Mouse (Mus musculus): ENCODE results near the gene Cdkn1a. TPM values are rescaled to one million over a fixed set of nuclear protein-coding genes. Genes with fewer than 3 reads are reported as not detected.

Cdkn1a gene
- polyA plus RNA-seq, 1 experiment: 31.1 TPM

DNA sequence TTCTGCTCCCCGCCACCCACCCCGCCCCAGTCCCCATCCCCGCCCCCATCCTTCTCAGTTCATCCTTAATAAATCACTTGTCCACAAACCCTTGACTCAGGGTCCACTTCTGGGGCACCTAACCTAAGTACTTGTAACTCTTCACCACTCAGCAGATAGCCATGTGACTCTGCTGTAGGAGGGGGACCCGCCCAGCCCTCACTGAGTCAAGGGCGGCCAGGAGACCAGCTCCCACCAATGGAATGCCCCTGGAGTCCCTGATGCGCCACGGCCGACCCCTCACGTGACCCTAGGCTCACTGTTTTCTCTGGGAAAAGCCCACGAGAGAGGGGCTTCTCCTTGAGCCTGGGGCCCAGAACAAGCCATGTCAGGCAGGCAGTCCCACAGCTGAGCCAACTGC, 21.7 kb upstream of the Cdkn1a start:
- H3K36me3 ChIP-seq (ENCODE audit: control insufficient read depth, insufficient read depth, low read length): no peaks in the 10 kb centered on the region
- no peak for TF ChIP-seq POLR2A (IDR thresholded peaks at IDR 0.05; ENCODE audit: control insufficient read depth, extremely low read depth, insufficient read depth, low read length, poor library complexity)
- TF ChIP-seq CTCF (IDR thresholded peaks at IDR 0.05; ENCODE audit: borderline replicate concordance, control insufficient read depth, extremely low read depth, insufficient read depth, low read length, poor library complexity): no peak
- no peak for DNase-seq
- no peaks in the 10 kb centered on the region for H3K27me3 ChIP-seq (ENCODE audit: control insufficient read depth, insufficient read depth, low read length)
- WGBS: 94% methylated on average over 10 of the region's 10 CpGs
- H3K4me3 ChIP-seq (ENCODE audit: control insufficient read depth, insufficient read depth, low read length): no peak overlapping the region
- no peak overlapping the region for H3K27ac ChIP-seq (ENCODE audit: control insufficient read depth, insufficient read depth, low read length)
- peaks cover 9% of the 10 kb centered on the region; the same call in 1 of the 2 replicates for H3K4me1 ChIP-seq (replicated peaks; ENCODE audit: control insufficient read depth, insufficient read depth, low read length)

DNA sequence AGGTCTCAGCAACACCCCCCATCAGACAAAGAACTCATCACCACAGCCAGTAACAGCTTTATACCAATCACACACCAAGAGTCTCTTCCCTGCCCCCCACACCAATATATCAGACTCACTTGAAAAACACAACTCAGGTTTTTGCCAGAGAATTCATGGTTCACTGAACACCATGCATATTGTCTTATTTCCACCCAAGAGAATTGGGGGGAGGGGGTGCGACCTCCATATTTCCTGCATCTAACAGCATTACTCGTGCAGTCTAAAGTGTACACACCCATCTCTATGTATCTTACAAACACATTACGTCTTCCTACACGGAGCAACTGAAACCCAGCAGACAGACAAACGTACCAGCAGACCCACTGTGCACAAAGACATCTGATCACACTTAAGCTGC, 19.0 kb upstream of the Cdkn1a start:
- DNase-seq: no peak
- no peaks in the 10 kb centered on the region for H3K27me3 ChIP-seq (ENCODE audit: control insufficient read depth, insufficient read depth, low read length)
- peaks cover 9% of the 10 kb centered on the region; the same call in 1 of the 2 replicates for H3K4me1 ChIP-seq (replicated peaks; ENCODE audit: control insufficient read depth, insufficient read depth, low read length)
- no peak for TF ChIP-seq POLR2A (IDR thresholded peaks at IDR 0.05; ENCODE audit: control insufficient read depth, extremely low read depth, insufficient read depth, low read length, poor library complexity)
- no peak for TF ChIP-seq CTCF (IDR thresholded peaks at IDR 0.05; ENCODE audit: borderline replicate concordance, control insufficient read depth, extremely low read depth, insufficient read depth, low read length, poor library complexity)
- no peak overlapping the region for H3K4me3 ChIP-seq (ENCODE audit: control insufficient read depth, insufficient read depth, low read length)
- WGBS: 93% methylated on average over 5 of the region's 5 CpGs
- no peaks in the 10 kb centered on the region for H3K36me3 ChIP-seq (ENCODE audit: control insufficient read depth, insufficient read depth, low read length)
- no peak overlapping the region for H3K27ac ChIP-seq (ENCODE audit: control insufficient read depth, insufficient read depth, low read length)

DNA sequence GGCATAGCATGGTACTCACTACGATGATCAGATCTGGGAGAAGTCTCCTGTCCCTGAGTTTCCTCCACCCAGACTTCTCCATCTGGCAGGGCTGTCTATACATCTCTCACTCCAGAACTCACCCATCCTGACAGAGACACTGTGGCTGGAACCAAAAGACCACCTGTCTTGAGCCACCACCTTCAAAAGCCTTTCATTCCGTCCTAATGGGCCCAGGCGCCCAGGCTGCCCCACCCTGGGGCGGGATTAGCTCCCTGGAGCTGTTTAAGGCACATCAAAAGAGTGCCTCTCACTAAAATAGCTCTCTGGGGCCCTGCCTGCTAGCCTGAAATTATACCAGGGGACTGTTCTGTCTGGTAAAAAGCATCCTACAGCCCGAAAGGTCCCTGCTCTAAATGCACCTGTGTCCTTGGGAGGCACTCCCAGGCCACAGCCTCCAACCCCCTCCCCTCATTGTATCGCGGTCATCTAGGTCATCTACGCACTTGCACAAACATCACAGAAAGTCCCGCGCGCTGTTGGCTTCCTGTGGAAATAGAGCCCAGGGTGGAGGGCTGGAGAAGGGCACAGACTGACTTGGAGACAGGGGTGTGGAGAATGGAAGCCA, 18.0 kb upstream of the Cdkn1a start:
- peaks cover 7% of the 10 kb centered on the region; the same call in 1 of the 2 replicates for H3K4me1 ChIP-seq (replicated peaks; ENCODE audit: control insufficient read depth, insufficient read depth, low read length)
- H3K27ac ChIP-seq (ENCODE audit: control insufficient read depth, insufficient read depth, low read length): no peak overlapping the region
- WGBS: 70% methylated on average over 11 of the region's 11 CpGs
- TF ChIP-seq CTCF (IDR thresholded peaks at IDR 0.05; ENCODE audit: borderline replicate concordance, control insufficient read depth, extremely low read depth, insufficient read depth, low read length, poor library complexity): no peak
- TF ChIP-seq POLR2A (IDR thresholded peaks at IDR 0.05; ENCODE audit: control insufficient read depth, extremely low read depth, insufficient read depth, low read length, poor library complexity): no peak
- no peak overlapping the region for H3K4me3 ChIP-seq (ENCODE audit: control insufficient read depth, insufficient read depth, low read length)
- no peak for DNase-seq
- no peaks in the 10 kb centered on the region for H3K36me3 ChIP-seq (ENCODE audit: control insufficient read depth, insufficient read depth, low read length)
- H3K27me3 ChIP-seq (ENCODE audit: control insufficient read depth, insufficient read depth, low read length): no peaks in the 10 kb centered on the region; the same call in 1 of the 2 replicates

DNA sequence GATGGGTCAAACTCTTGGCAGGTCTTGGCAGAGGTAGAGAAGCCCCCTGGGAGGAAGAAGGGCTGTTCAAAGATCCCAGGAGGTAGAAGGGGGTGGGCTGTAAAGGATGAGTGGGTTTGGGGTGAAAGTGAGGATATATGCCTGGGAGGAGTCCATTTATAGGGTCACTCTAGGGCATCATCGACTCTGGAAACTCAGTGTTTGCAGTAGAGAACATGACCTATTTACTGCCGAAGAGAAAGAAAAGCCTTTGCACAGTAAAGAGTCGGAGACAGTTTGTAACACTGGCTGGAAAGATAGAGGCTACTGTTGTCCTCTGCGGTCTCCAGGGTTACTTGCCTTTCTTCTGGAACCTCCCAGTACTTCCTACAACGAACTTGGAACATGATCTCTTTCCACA, 17.5 kb upstream of the Cdkn1a start:
- Histone ChIP-seq H3K27me3 (ENCODE audit: control insufficient read depth, insufficient read depth, low read length) (no peaks in the 10 kb centered on the region; the same call in 1 of the 2 replicates), H3K4me1 (replicated peaks; ENCODE audit: control insufficient read depth, insufficient read depth, low read length) (peaks cover 10% of the 10 kb centered on the region), H3K36me3 (ENCODE audit: control insufficient read depth, insufficient read depth, low read length) (no peaks in the 10 kb centered on the region), H3K27ac (ENCODE audit: control insufficient read depth, insufficient read depth, low read length) (no peak overlapping the region), H3K4me3 (ENCODE audit: control insufficient read depth, insufficient read depth, low read length) (no peak overlapping the region)
- WGBS: 69% methylated on average over 5 of the region's 5 CpGs
- no peak for DNase-seq
- TF ChIP-seq CTCF (IDR thresholded peaks at IDR 0.05; ENCODE audit: borderline replicate concordance, control insufficient read depth, extremely low read depth, insufficient read depth, low read length, poor library complexity): no peak
- TF ChIP-seq POLR2A (IDR thresholded peaks at IDR 0.05; ENCODE audit: control insufficient read depth, extremely low read depth, insufficient read depth, low read length, poor library complexity): no peak

DNA sequence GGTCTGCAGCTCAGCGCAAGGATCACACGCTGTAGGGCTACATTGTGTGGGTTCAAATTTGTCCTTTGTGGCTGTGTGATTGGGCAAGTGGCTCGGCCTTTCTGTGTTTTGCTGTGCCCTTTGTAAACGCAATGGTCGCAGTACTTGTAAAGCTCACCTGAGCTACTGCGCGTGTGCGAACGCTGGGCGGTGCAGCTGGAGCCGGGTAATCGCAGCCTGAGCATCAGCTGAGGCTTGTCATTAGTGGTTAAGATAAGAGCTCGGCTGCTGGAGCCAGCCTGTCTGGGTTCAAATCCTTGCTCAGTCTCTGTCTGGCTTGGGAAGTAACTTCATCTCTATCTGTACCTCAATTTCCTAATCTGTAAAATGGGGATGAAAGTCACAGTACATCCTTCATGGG, 16.7 kb upstream of the Cdkn1a start:
- H3K27ac ChIP-seq (ENCODE audit: control insufficient read depth, insufficient read depth, low read length): no peak overlapping the region
- no peaks in the 10 kb centered on the region; the same call in 1 of the 2 replicates for H3K27me3 ChIP-seq (ENCODE audit: control insufficient read depth, insufficient read depth, low read length)
- no peaks in the 10 kb centered on the region for H3K36me3 ChIP-seq (ENCODE audit: control insufficient read depth, insufficient read depth, low read length)
- TF ChIP-seq POLR2A (IDR thresholded peaks at IDR 0.05; ENCODE audit: control insufficient read depth, extremely low read depth, insufficient read depth, low read length, poor library complexity): no peak
- TF ChIP-seq CTCF (IDR thresholded peaks at IDR 0.05; ENCODE audit: borderline replicate concordance, control insufficient read depth, extremely low read depth, insufficient read depth, low read length, poor library complexity): no peak
- peaks cover 18% of the 10 kb centered on the region for H3K4me1 ChIP-seq (replicated peaks; ENCODE audit: control insufficient read depth, insufficient read depth, low read length)
- DNase-seq: no peak
- H3K4me3 ChIP-seq (ENCODE audit: control insufficient read depth, insufficient read depth, low read length): no peak overlapping the region
- WGBS: 94% methylated on average over 13 of the region's 13 CpGs

DNA sequence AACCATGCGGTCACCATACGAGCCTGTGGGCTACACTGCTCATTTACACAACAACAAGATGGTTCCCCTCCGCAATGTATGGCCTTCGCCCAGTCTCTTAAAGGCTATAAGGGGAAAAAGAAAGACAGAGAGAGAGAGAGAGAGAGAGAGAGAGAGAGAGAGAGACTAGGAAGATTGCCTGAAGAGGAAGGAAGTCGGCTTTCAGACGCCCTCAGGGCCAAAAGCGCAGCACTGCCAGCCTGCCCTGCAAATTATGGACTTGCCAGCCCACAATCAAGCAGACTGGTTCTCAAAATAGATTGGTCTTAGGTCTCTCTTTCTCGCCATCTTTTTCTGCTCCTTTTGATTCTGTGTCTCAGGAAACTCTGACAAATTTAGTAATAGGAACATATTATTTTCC, 14.5 kb upstream of the Cdkn1a start:
- no peak for TF ChIP-seq CTCF (IDR thresholded peaks at IDR 0.05; ENCODE audit: borderline replicate concordance, control insufficient read depth, extremely low read depth, insufficient read depth, low read length, poor library complexity)
- no peak for TF ChIP-seq POLR2A (IDR thresholded peaks at IDR 0.05; ENCODE audit: control insufficient read depth, extremely low read depth, insufficient read depth, low read length, poor library complexity)
- WGBS: 38% methylated on average over 8 of the region's 8 CpGs
- H3K4me3 ChIP-seq (ENCODE audit: control insufficient read depth, insufficient read depth, low read length): no peak overlapping the region
- H3K27me3 ChIP-seq (ENCODE audit: control insufficient read depth, insufficient read depth, low read length): no peaks in the 10 kb centered on the region; the same call in 1 of the 2 replicates
- H3K36me3 ChIP-seq (ENCODE audit: control insufficient read depth, insufficient read depth, low read length): no peaks in the 10 kb centered on the region
- no peak for DNase-seq
- no peak overlapping the region for H3K27ac ChIP-seq (ENCODE audit: control insufficient read depth, insufficient read depth, low read length)
- peaks cover 24% of the 10 kb centered on the region for H3K4me1 ChIP-seq (replicated peaks; ENCODE audit: control insufficient read depth, insufficient read depth, low read length)
